Mouse (Mus musculus) fibroblast of lung, adult 2 months (primary cell): ENCODE measurements around the gene Lmo2.

Experiments used
- DNase-seq: peaks from one replicate; pipeline ENCODE4 v3.0.0-alpha.2; 2011; ENCODE audit warnings: low read depth

Gene Lmo2

DNA sequence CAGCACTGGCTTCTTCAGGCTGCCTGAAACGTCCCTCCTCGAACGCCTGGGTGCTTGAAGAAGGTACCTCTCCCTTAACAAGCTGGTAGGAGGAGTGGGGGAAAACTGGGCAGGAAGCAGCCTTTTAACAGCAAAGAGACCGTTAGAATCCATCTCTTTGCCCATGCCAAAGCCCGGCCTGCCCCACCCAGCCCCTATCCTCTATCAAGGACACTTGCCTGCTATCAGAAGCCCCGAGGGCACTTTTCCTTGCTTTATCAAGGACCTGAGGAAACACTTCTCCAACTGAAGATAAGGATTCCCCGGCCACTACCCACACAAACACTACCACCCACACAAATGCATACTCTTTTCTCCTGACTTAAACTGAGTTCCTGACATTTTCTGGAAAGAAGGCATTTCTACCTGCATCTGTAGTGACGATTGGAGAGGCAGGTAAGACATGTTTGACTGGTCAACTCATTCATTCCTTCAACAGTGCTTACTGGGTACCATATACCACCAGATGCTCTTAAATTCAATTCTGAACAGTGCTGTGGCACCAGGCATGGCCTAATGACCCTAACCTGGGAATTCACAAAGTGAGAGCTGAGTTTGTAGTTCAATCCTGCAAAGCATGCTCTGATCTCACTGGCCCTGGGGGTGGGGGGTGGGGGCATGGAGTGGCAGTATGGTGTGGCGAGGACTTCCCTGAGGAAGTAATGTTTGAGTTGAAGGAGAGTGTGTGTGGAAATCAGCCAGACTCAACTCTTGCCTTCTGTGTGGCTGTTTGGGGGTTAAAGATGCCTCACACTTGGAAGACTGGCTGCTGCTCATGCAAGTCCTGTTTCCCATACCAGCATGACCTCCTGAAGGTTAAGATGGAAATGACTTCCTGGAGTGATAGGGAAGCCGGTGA lies at the start of gene Lmo2:
Gene Lmo2 (plus strand): TSS at position 338 of the 898 bp plus-strand sequence.
- DNase-seq: no peak

GRCm38 (mm10) chr2:103910601-103911000 lies 47.2 kb upstream of the Lmo2 start:
- no peak for DNase-seq

DNA sequence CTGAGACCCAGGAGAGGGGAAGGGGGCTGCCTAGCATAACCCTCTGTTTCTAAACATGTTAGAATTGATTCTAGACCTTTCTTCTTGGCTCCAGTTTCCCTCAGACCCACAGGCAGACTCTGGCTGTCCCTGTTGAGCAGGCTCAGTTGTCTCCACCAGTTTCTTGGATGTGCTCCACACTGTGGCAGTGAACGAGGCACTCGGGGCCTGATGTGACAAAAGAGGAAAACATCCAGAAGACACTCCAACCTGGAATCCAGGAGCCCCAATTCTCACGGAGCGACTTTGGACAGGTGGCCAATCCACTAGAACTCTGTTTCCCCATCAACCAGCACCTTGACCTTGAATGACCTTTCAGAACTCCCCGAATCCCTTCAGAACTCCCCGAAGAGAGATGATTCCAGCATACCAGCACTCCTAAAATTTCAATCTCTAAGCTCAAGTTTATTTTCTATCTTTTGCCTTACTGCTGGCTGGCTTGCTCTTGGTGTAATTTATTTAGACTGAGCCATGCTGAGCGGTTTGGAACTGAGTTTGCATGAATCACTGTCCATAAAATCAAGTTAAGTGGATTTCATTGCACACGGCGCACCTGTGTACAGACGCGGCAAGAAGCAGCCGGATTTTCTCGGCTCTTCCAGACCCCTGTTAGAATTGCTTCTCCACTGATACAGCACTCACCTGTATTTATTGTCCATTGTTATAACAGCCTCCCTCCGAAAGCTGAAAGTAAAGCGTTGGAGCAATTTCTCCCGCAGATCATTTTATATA lies 45.1 kb upstream of the Lmo2 start:
- no peak for DNase-seq

DNA sequence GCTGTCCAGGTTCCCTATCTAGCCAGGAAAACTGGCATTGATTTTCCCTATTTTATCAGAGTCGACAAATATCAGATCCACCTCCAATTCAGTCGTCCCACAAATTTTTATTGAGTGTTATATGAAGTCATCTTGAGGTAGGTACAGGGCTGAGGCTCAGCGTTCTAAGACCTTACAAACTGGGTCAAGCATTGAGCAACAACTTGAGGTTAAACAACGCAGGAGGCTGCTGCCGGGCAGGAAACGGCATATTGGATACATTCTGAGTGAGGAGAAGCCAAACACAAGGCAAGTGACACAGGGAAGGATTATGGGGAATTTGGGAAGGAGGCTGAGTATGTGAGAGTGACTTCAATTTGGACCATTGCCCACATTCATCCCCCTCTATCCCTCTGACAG lies 44.5 kb upstream of the Lmo2 start:
- no peak for DNase-seq

DNA sequence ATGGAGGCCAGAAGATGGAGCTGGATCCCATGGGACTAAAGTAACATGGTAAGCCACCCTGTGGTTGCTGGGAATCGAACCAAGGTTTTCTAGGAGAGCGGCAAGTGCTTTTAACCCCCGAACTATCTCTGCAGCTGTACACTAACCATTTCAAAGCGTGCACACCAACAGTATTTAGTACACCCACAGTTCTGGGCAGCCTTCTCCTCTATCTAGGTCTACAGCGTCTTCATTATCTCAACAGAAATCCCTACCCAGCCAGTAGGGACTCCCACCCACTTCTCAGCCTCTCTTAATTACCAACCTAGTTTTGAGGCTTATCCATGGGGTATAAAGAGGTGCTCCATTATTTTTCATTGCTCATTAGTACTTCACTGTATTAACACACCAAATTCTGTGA lies 41.7 kb upstream of the Lmo2 start:
- DNase-seq: no peak

- no peak for DNase-seq
Observed at GRCm38 (mm10) chr2:103917375-103917774, 40.4 kb upstream of the Lmo2 start.

DNA sequence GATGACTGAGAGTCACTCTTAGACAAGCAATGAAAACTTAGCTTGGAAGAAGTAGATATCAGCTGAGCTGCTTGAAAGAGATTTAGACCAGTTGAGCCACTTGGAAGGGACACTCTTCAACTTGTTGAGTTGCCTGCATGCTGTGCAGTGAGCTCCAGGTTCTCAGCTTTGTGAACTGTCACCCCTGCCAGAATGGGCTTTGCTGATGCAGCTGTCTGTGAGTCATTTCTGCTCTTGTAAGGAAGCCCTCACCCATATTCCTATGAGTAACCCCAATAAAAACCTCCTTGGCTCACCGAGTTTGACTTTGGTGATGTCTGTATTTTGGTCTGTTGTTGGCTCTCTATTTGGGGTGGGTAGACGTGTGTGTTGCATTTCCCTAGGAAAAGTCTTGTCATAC lies 39.4 kb upstream of the Lmo2 start:
- no peak for DNase-seq

GRCm38 (mm10) chr2:103919488-103919887 lies 38.3 kb upstream of the Lmo2 start:
- DNase-seq: no peak

GRCm38 (mm10) chr2:103926586-103927113 lies 31.1 kb upstream of the Lmo2 start:
- DNase-seq: no peak

DNA sequence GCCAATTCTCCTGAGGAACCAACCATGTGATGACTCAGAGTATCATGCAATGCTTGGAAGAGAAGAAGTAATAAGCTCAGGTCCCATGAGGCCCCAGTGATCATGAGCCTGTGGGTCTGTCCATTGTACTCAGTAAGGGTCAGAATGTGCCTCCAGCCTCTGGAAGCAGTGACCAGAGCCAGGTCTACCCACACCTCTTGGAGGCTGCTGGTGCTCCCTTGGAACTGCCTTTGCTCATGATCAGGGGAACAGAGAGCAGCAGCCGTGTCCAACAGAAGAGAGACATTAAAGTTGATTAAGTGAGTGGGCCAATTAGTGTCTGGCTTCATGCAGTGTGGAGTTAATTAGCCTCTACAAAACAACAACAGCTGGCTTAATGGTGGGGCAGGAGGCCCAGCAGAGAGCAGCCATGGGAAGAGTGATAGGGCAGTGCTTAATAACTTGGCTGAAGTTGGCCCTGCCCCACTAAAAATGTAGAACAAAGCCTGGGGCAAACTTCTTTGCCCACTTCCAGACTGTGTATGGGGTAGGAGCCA lies 30.1 kb upstream of the Lmo2 start:
- DNase-seq: no peak

- DNase-seq: no peak
Observed at GRCm38 (mm10) chr2:103930306-103931019, 27.3 kb upstream of the Lmo2 start.

GRCm38 (mm10) chr2:103931511-103931911 lies 26.3 kb upstream of the Lmo2 start:
- no peak for DNase-seq

GRCm38 (mm10) chr2:103932025-103932424 lies 25.8 kb upstream of the Lmo2 start:
- DNase-seq: no peak

GRCm38 (mm10) chr2:103932480-103932879 lies 25.3 kb upstream of the Lmo2 start:
- no peak for DNase-seq

DNA sequence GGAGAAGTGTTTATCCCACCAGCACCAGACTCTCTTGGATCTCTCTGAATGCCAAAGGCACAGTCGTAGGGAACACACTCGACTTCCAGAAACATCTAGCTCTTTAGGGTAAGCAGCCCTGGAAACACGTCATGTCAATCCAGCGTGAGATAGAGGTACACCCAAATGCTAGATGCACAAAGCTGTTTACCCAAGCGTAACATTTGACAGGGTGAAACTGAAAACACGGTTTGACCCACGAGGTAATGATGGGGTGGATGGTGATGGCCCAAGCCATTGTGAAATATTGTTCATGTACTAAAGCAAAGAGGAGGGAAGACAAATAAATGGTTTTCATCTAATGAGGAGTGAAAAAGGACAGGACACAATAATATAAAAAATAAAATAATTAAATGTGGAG lies 23.5 kb upstream of the Lmo2 start:
- DNase-seq: no peak

DNA sequence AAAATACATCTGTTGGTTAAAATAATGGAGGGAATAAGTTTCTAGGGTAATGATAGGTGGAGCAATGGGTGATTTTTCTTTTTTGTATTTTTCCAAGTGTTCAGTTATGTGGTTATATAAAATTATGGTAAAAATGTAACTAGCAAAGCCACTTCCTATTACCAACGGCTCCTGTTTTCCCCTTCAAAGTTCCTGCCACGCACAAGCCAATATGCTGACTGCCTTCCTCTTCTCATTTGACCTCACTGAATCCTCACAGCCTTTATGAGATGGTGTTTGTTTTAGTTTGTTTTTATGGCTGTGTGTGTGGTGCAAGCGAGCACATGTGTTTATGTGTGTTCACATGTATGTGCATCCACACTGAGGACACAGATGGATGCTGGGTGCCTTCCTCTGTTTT lies 23.1 kb upstream of the Lmo2 start:
- DNase-seq: no peak

- DNase-seq: no peak
Observed at GRCm38 (mm10) chr2:103935691-103936435, 21.9 kb upstream of the Lmo2 start.

- DNase-seq: no peak
Observed at GRCm38 (mm10) chr2:103936666-103937065, 21.1 kb upstream of the Lmo2 start.

- no peak for DNase-seq
Observed at GRCm38 (mm10) chr2:103937670-103938069, 20.1 kb upstream of the Lmo2 start.

DNA sequence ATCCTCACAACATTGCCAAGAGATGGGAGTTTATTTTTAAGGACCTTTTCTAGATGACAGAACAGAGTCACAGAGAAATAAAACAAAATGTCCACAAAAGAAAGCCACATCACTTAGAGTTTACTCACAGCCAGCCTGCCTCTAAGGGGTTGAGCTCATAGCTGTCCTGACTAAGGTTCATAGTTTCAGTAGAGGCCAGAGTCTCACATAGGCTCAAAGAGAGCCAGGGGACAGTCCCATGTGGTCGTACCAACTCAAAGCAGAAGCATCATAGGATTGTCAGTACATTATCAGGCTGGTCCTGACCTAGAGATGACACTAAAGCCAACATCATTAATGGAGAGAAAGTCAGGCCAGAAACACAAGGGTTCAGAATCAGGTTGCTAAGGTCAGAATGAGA lies 19.2 kb upstream of the Lmo2 start:
- DNase-seq: no peak

- no peak for DNase-seq
Observed at GRCm38 (mm10) chr2:103939003-103939402, 18.8 kb upstream of the Lmo2 start.
